Mouse (Mus musculus) liver, embryonic 14.5 days (tissue): ENCODE results near the gene Gm8797. TPM values are rescaled to one million over a fixed set of nuclear protein-coding genes. Genes with fewer than 3 reads are reported as not detected.

Experiments
- ATAC-seq: fragments of 200-750 bp; cut with Nextera tagmentation; 2 replicates; pipeline ENCODE4 v1.8.0; 2017; ENCODE audit warnings: moderate number of reproducible peaks, mild to moderate bottlenecking, moderate library complexity; ENCODE audit not compliant: insufficient read depth
- DNase-seq, 3 experiments: peaks; one replicate each; pipeline ENCODE4 v3.0.0-alpha.2; 2012 to 2013; ENCODE audit warnings: low read depth in 3 of 3, low spot score in 3 of 3
- H3K27ac ChIP-seq: fragments of 300-500 bp; sonication (generic); 2 replicates; pipeline ENCODE4 v1.5.1; 2014; ENCODE audit warnings: moderate library complexity, mild to moderate bottlenecking, control low read depth, inconsistent platforms
- H3K27me3 ChIP-seq: fragments of 300-500 bp; sonication (generic); 2 replicates; pipeline ENCODE4 v1.6.1; 2014; ENCODE audit warnings: mild to moderate bottlenecking, low read length, moderate library complexity; ENCODE audit not compliant: control insufficient read depth, insufficient read depth
- H3K36me3 ChIP-seq: fragments of 300-500 bp; sonication (generic); replicated peaks from 2 replicates; pipeline ENCODE4 v1.6.1; 2014; ENCODE audit warnings: low read depth; ENCODE audit not compliant: control insufficient read depth, insufficient read depth
- H3K4me1 ChIP-seq, 2 experiments: fragments of 200-500 bp in 1 of 2; fragments of 300-500 bp in 1 of 2; sonication (generic) in 1 of 2; replicated peaks; 2 replicates each; pipeline ENCODE4 v1.6.1; 2012 to 2014; ENCODE audit warnings: antibody characterized with exemption in 1 of 2, inconsistent platforms in 1 of 2, low read length in 1 of 2; ENCODE audit not compliant: control insufficient read depth in 2 of 2, insufficient read depth in 2 of 2
- H3K4me2 ChIP-seq: fragments of 300-500 bp; sonication (generic); 2 replicates; pipeline ENCODE4 v1.6.1; 2014; ENCODE audit warnings: low read depth, mild to moderate bottlenecking, control low read depth, moderate library complexity
- H3K4me3 ChIP-seq, 2 experiments: fragments of 200-500 bp in 1 of 2; fragments of 300-500 bp in 1 of 2; sonication (generic) in 1 of 2; 2 replicates each; pipeline ENCODE4 v1.5.1; 2012 to 2014; ENCODE audit warnings: low read depth in 2 of 2, low read length in 2 of 2, mild to moderate bottlenecking in 2 of 2, control low read depth in 1 of 2, inconsistent platforms in 1 of 2, moderate library complexity in 1 of 2; ENCODE audit not compliant: insufficient read depth in 1 of 2
- H3K9ac ChIP-seq: fragments of 300-500 bp; sonication (generic); replicated peaks from 2 replicates; pipeline ENCODE4 v1.6.1; 2014; ENCODE audit warnings: mild to moderate bottlenecking, control low read depth, moderate library complexity
- H3K9me3 ChIP-seq: fragments of 300-500 bp; sonication (generic); 2 replicates; pipeline ENCODE4 v1.6.1; 2016; ENCODE audit warnings: low read length, mixed read lengths; ENCODE audit not compliant: control insufficient read depth
- CTCF ChIP-seq: IDR thresholded peaks from 2 replicates; pipeline ENCODE4 v1.5.1; 2016; ENCODE audit warnings: antibody characterized with exemption, low read depth, control low read depth
- EP300 ChIP-seq: IDR thresholded peaks from 2 replicates; pipeline ENCODE4 v1.6.1; 2016; ENCODE audit warnings: antibody characterized with exemption, low read depth
- WGBS: fragments of 180-500 bp; shearing (Covaris S2); extraction: QIAGEN DNeasy Blood & Tissue Kit; methylation state at CpG from one replicate; pipeline ENCODE4 v1.1.7; 2014; ENCODE audit not compliant: insufficient replicate concordance; 5-methylcytosine and 5-hydroxymethylcytosine counted together
- polyA plus RNA-seq, 2 experiments: library from polyadenylated mRNA; depleted of rRNA in 1 of 2; stranded (reverse) in 1 of 2; unstranded in 1 of 2; fragments of >200 nt; fragmentation: Nextera tagmentation in 1 of 2; extraction: Ambion mirVana in 1 of 2; gene quantifications; 2 replicates each; pipeline versions ENCODE4 v1.2.1 to v1.2.3; 2012 to 2014

Gene Gm8797
- polyA plus RNA-seq, 2 experiments = 1.9 to 8.1 TPM

GRCm38 (mm10) chr3:5776894-5777293 is 26.3 kb downstream of the Gm8797 start:
- WGBS = 64% methylated on average over 2 of the region's 2 CpGs
- H3K9me3 ChIP-seq = no peaks in the 10 kb centered on the region
- H3K36me3 ChIP-seq = no peaks in the 10 kb centered on the region
- TF ChIP-seq CTCF (no peak), EP300 (no peak)
- H3K4me1 ChIP-seq = no peaks in the 10 kb centered on the region
- DNase-seq = no peak
- H3K9ac ChIP-seq = no peak overlapping the region
- no peak overlapping the region for H3K4me3 ChIP-seq
- no peak overlapping the region for H3K4me2 ChIP-seq
- H3K27ac ChIP-seq = no peak overlapping the region
- no peak for ATAC-seq
- no peaks in the 10 kb centered on the region for H3K27me3 ChIP-seq
